ENCODE assay signal across 7 mouse cellular contexts in genomic region chr2:166712801-166713689, GRCm38 (mm10). TPM values are rescaled to one million over a fixed set of nuclear protein-coding genes. Genes with fewer than 3 reads are reported as not detected.
DNase-seq lines count a peak whose midpoint lies in the region; ATAC-seq and TF ChIP-seq lines count a peak whose summit lies in the region.

No protein-coding gene starts in this region.

- peak overlapping the region; percentile 83 for H3K27ac ChIP-seq in cortical plate, adult 2 months (ENCODE audit: insufficient read depth, low read length)
- H3K27ac ChIP-seq in heart, embryonic 10.5 days = peak overlapping the region; percentile 88
- H3K27ac ChIP-seq in lung, postnatal 0 days (ENCODE audit: low read length) = 0 out of 2 replicates have a peak overlapping the region, but pooled peaks have one; percentile 54

- TF ChIP-seq POLR2A in cortical plate, adult 2 months (IDR thresholded peaks at IDR 0.05; ENCODE audit: extremely low read depth, insufficient read depth, low read length) = no peak

- H3K9ac ChIP-seq in lung, postnatal 0 days (replicated peaks; ENCODE audit: low read depth) = peak overlapping the region; percentile 55

- under 1% methylated on average over 64 of the region's 64 CpGs for WGBS in heart, embryonic 10.5 days
- under 1% methylated on average over 62 of the region's 64 CpGs for WGBS in lung, postnatal 0 days

- peak overlapping the region; percentile 83 for H3K4me3 ChIP-seq in cortical plate, adult 2 months (ENCODE audit: insufficient read depth, low read length)
- peak overlapping the region; percentile 85 for H3K4me3 ChIP-seq in heart, embryonic 10.5 days
- peak overlapping the region; percentile 68 for H3K4me3 ChIP-seq in lung, postnatal 0 days (ENCODE audit: low read depth, low read length)

- H3K36me3 ChIP-seq in heart, embryonic 10.5 days = no peaks in the 10 kb centered on the region
- no peaks in the 10 kb centered on the region for H3K36me3 ChIP-seq in lung, postnatal 0 days (ENCODE audit: insufficient read depth, low read length)

- peaks cover 7% of the 10 kb centered on the region for H3K4me1 ChIP-seq in cortical plate, adult 2 months (ENCODE audit: control insufficient read depth, insufficient read depth, low read length)
- H3K4me1 ChIP-seq in heart, embryonic 10.5 days = peaks cover 58% of the 10 kb centered on the region
- no peaks in the 10 kb centered on the region for H3K4me1 ChIP-seq in lung, postnatal 0 days (ENCODE audit: insufficient read depth, low read depth, low read length)

- peak overlapping the region; percentile 96 for H3K4me2 ChIP-seq in lung, postnatal 0 days (replicated peaks; ENCODE audit: low read depth, low read length)

- TF ChIP-seq EP300 in lung, postnatal 0 days (IDR thresholded peaks at IDR 0.05) = no peak

- DNase-seq in urinary bladder, postnatal 10 days (ENCODE audit: low spot score) = peak; percentile 18
- no peak for DNase-seq in urinary bladder, adult 2 months (ENCODE audit: low spot score)
- DNase-seq in heart, embryonic 10.5 days (ENCODE audit: low spot score) = peak; percentile 76
- peak; percentile 21 for DNase-seq in kidney, postnatal 14 days
- DNase-seq in lung, postnatal 0 days (ENCODE audit: low spot score) = peak; percentile 50
- peak; percentile 66 for DNase-seq in retina, postnatal 1 day

- H3K9me3 ChIP-seq in heart, embryonic 10.5 days = no peaks in the 10 kb centered on the region
- no peaks in the 10 kb centered on the region for H3K9me3 ChIP-seq in lung, postnatal 0 days (ENCODE audit: low read length)

- no peak for TF ChIP-seq CTCF in cortical plate, adult 2 months (IDR thresholded peaks at IDR 0.05; ENCODE audit: extremely low read depth, insufficient read depth, low read length)
- TF ChIP-seq CTCF in lung, postnatal 0 days (IDR thresholded peaks at IDR 0.05) = no peak; the same call in none of the 2 replicates

- peak; percentile 46 for ATAC-seq in lung, postnatal 0 days

- H3K27me3 ChIP-seq in heart, embryonic 10.5 days (ENCODE audit: insufficient read depth, poor library complexity, severe bottlenecking) = no peaks in the 10 kb centered on the region
- no peaks in the 10 kb centered on the region for H3K27me3 ChIP-seq in lung, postnatal 0 days (replicated peaks; ENCODE audit: insufficient read depth, low read length)

RNA-seq across cellular contexts. Expression of gene Prex1, which starts 0.6 kb away (rescaled TPM):
- 7.5 and 8.7 TPM in 2 replicates for polyA plus RNA-seq in urinary bladder, adult 2 months (2012; rRNA removed)
- 81.9 and 83.3 TPM in 2 replicates for polyA plus RNA-seq in cortical plate, adult 2 months (2012; rRNA removed)
- 10.9 and 13.2 TPM in 2 replicates for polyA plus RNA-seq in heart, embryonic 10.5 days (2016; fragmentation: Nextera tagmentation; extraction: Ambion mirVana)
- 6.9 and 7.5 TPM in 2 replicates for polyA plus RNA-seq in lung, postnatal 0 days (2015; fragmentation: Nextera tagmentation; extraction: Ambion mirVana)
